Mouse (Mus musculus) E14TG2a.4 (cell line): ENCODE measurements around the gene Ablim1.

Experiments used
- CTCF ChIP-seq: conservative IDR thresholded peaks from 2 replicates; pipeline ENCODE4 v1.5.1; 2014; ENCODE audit warnings: low read length
- NANOG ChIP-seq: IDR thresholded peaks from 2 replicates; pipeline ENCODE4 v1.6.1; 2014; ENCODE audit warnings: borderline replicate concordance, low read length, mixed read lengths
- POU5F1 ChIP-seq: IDR thresholded peaks from 2 replicates; pipeline ENCODE4 v1.6.1; 2014; ENCODE audit warnings: low read length, borderline replicate concordance

GRCm38 (mm10) chr19:57128037-57128436, 186.7 kb downstream of the Ablim1 start:
- TF ChIP-seq CTCF (no peak), POU5F1 (no peak), NANOG (no peak)
